Mouse (Mus musculus) cerebellum, postnatal 4 days (tissue): ENCODE results near the gene Tas2r107.
"Not testable (repeated sequence)": the region's sequence is repeated elsewhere in the genome, so short reads cannot be mapped to it uniquely, and the experiment has no call there.

Experiments
- DNase-seq, 2 experiments: peaks; one replicate each; pipeline ENCODE4 v3.0.0; 2022; ENCODE audit warnings: low spot score in 2 of 2, mixed read lengths in 1 of 2

Tas2r107 gene

GRCm38 (mm10) chr6:131660049-131660448 lies at the start of gene Tas2r107:
Gene Tas2r107 (minus strand): TSS chr6:131660149.
- DNase-seq, result no peak

GRCm38 (mm10) chr6:131689963-131690362 lies 30.0 kb upstream of the Tas2r107 start, which contains the start of gene Tas2r114:
Gene Tas2r114 (minus strand): TSS chr6:131690063.
- no peak for DNase-seq

- DNase-seq, result no peak
Observed at GRCm38 (mm10) chr6:131687395-131687794, 27.4 kb upstream of the Tas2r107 start, which contains the start of gene Tas2r105. Gene Tas2r105 (minus strand): TSS chr6:131687495.

GRCm38 (mm10) chr6:131685644-131686043 lies 25.7 kb upstream of the Tas2r107 start, which contains the start of gene Tas2r104:
Gene Tas2r104 (minus strand): TSS chr6:131685744.
- no peak for DNase-seq

GRCm38 (mm10) chr6:131678786-131679185 lies 18.8 kb upstream of the Tas2r107 start, which contains the start of gene Tas2r106:
Gene Tas2r106 (minus strand): TSS chr6:131678886.
- DNase-seq, result no peak

GRCm38 (mm10) chr6:131630812-131631211 lies 29.1 kb downstream of the Tas2r107 start, which contains the start of gene Tas2r130:
Gene Tas2r130 (minus strand): TSS chr6:131630912.
- no peak for DNase-seq

GRCm38 (mm10) chr6:131609956-131610355 lies 50.0 kb downstream of the Tas2r107 start:
- not testable (repeated sequence) for DNase-seq
